Mouse (Mus musculus): ENCODE results near the gene Htra3. TPM values are rescaled to one million over a fixed set of nuclear protein-coding genes. Genes with fewer than 3 reads are reported as not detected.

The Htra3 gene
- total RNA-seq, 1 experiment: 0.71 TPM

GRCm38 (mm10) chr5:35628685-35629084 is 50.9 kb downstream of the Htra3 start:
- in situ Hi-C loops (cut with MboI; ENCODE audit: low sequenced_read_pairs in 2 of 2, unreplicated experiment in 2 of 2): no loop called here
- Histone ChIP-seq H3K9me3 (ENCODE audit: control insufficient read depth, insufficient read depth, low read depth, low read length) (no peaks in the 10 kb centered on the region), H3K9ac (ENCODE audit: insufficient read depth, low read depth, low read length, poor library complexity, severe bottlenecking) (no peak overlapping the region), H3K4me1 (ENCODE audit: control insufficient read depth in 2 of 2, insufficient read depth in 2 of 2, low read length in 2 of 2, poor library complexity in 1 of 2) (no peaks in the 10 kb centered on the region), H3K27ac (ENCODE audit: insufficient read depth, low read depth, low read length, poor library complexity, severe bottlenecking) (no peak overlapping the region), H3K4me3 (ENCODE audit: insufficient read depth in 1 of 2, low read depth in 1 of 2, low read length in 2 of 2, poor library complexity in 1 of 2, severe bottlenecking in 1 of 2) (no peak overlapping the region), H3K36me3 (ENCODE audit: control insufficient read depth, insufficient read depth, low read length, poor library complexity, severe bottlenecking) (no peaks in the 10 kb centered on the region)
- DNase-seq (ENCODE audit: low read depth, low spot score): no peak
- TF ChIP-seq ZNF384 (IDR thresholded peaks at IDR 0.05; ENCODE audit: low read depth, low read length): no peak
- no peak for TF ChIP-seq ZC3H11A (IDR thresholded peaks at IDR 0.05; ENCODE audit: borderline replicate concordance, low read depth, low read length)
- no peak for TF ChIP-seq CHD2 (IDR thresholded peaks at IDR 0.05; ENCODE audit: low read depth, low read length)
- no peak for TF ChIP-seq MAFK (IDR thresholded peaks at IDR 0.05; ENCODE audit: insufficient read depth, low read depth, low read length)

- H3K4me1 ChIP-seq (ENCODE audit: control insufficient read depth in 2 of 2, insufficient read depth in 2 of 2, low read length in 2 of 2, poor library complexity in 1 of 2): no peaks in the 10 kb centered on the region
- no peaks in the 10 kb centered on the region for H3K9me3 ChIP-seq (ENCODE audit: control insufficient read depth, insufficient read depth, low read depth, low read length)
- no peak overlapping the region for H3K9ac ChIP-seq (ENCODE audit: insufficient read depth, low read depth, low read length, poor library complexity, severe bottlenecking)
- in situ Hi-C loops (cut with MboI; ENCODE audit: low sequenced_read_pairs in 2 of 2, unreplicated experiment in 2 of 2): no loop called here
- H3K27ac ChIP-seq (ENCODE audit: insufficient read depth, low read depth, low read length, poor library complexity, severe bottlenecking): no peak overlapping the region
- H3K4me3 ChIP-seq (ENCODE audit: insufficient read depth in 1 of 2, low read depth in 1 of 2, low read length in 2 of 2, poor library complexity in 1 of 2, severe bottlenecking in 1 of 2): no peak overlapping the region
- no peak for TF ChIP-seq HCFC1 (IDR thresholded peaks at IDR 0.05; ENCODE audit: borderline replicate concordance, insufficient read depth, low read length)
- TF ChIP-seq MAFK (IDR thresholded peaks at IDR 0.05; ENCODE audit: insufficient read depth, low read depth, low read length): no peak
- TF ChIP-seq ZC3H11A (IDR thresholded peaks at IDR 0.05; ENCODE audit: borderline replicate concordance, low read depth, low read length): no peak
- TF ChIP-seq ZNF384 (IDR thresholded peaks at IDR 0.05; ENCODE audit: low read depth, low read length): no peak
- TF ChIP-seq CHD2 (IDR thresholded peaks at IDR 0.05; ENCODE audit: low read depth, low read length): no peak
- DNase-seq (ENCODE audit: low read depth, low spot score): no peak
- H3K36me3 ChIP-seq (ENCODE audit: control insufficient read depth, insufficient read depth, low read length, poor library complexity, severe bottlenecking): no peaks in the 10 kb centered on the region
These were observed 52.2 kb downstream of the Htra3 start for GRCm38 (mm10) chr5:35627307-35627840.

- Histone ChIP-seq H3K36me3 (ENCODE audit: control insufficient read depth, insufficient read depth, low read length, poor library complexity, severe bottlenecking) (no peaks in the 10 kb centered on the region), H3K9ac (ENCODE audit: insufficient read depth, low read depth, low read length, poor library complexity, severe bottlenecking) (no peak overlapping the region), H3K4me3 (ENCODE audit: insufficient read depth in 1 of 2, low read depth in 1 of 2, low read length in 2 of 2, poor library complexity in 1 of 2, severe bottlenecking in 1 of 2) (no peak overlapping the region), H3K9me3 (ENCODE audit: control insufficient read depth, insufficient read depth, low read depth, low read length) (no peaks in the 10 kb centered on the region), H3K27ac (ENCODE audit: insufficient read depth, low read depth, low read length, poor library complexity, severe bottlenecking) (no peak overlapping the region), H3K4me1 (ENCODE audit: control insufficient read depth in 2 of 2, insufficient read depth in 2 of 2, low read length in 2 of 2, poor library complexity in 1 of 2) (no peaks in the 10 kb centered on the region)
- no peak for TF ChIP-seq CHD2 (IDR thresholded peaks at IDR 0.05; ENCODE audit: low read depth, low read length)
- TF ChIP-seq ZC3H11A (IDR thresholded peaks at IDR 0.05; ENCODE audit: borderline replicate concordance, low read depth, low read length): no peak
- TF ChIP-seq MAFK (IDR thresholded peaks at IDR 0.05; ENCODE audit: insufficient read depth, low read depth, low read length): no peak
- no peak for TF ChIP-seq ZNF384 (IDR thresholded peaks at IDR 0.05; ENCODE audit: low read depth, low read length)
- TF ChIP-seq HCFC1 (IDR thresholded peaks at IDR 0.05; ENCODE audit: borderline replicate concordance, insufficient read depth, low read length): no peak
- in situ Hi-C loops (cut with MboI; ENCODE audit: low sequenced_read_pairs in 2 of 2, unreplicated experiment in 2 of 2): no loop called here
- DNase-seq (ENCODE audit: low read depth, low spot score): no peak
These were observed 53.2 kb downstream of the Htra3 start for GRCm38 (mm10) chr5:35626408-35626807.

GRCm38 (mm10) chr5:35624751-35625239 is 54.8 kb downstream of the Htra3 start:
- no peak for DNase-seq (ENCODE audit: low read depth, low spot score)
- no peaks in the 10 kb centered on the region for H3K4me1 ChIP-seq (ENCODE audit: control insufficient read depth in 2 of 2, insufficient read depth in 2 of 2, low read length in 2 of 2, poor library complexity in 1 of 2)
- H3K27ac ChIP-seq (ENCODE audit: insufficient read depth, low read depth, low read length, poor library complexity, severe bottlenecking): no peak overlapping the region
- H3K4me3 ChIP-seq (ENCODE audit: insufficient read depth in 1 of 2, low read depth in 1 of 2, low read length in 2 of 2, poor library complexity in 1 of 2, severe bottlenecking in 1 of 2): no peak overlapping the region
- no peak for TF ChIP-seq HCFC1 (IDR thresholded peaks at IDR 0.05; ENCODE audit: borderline replicate concordance, insufficient read depth, low read length)
- no peak for TF ChIP-seq ZNF384 (IDR thresholded peaks at IDR 0.05; ENCODE audit: low read depth, low read length)
- TF ChIP-seq ZC3H11A (IDR thresholded peaks at IDR 0.05; ENCODE audit: borderline replicate concordance, low read depth, low read length): no peak
- TF ChIP-seq MAFK (IDR thresholded peaks at IDR 0.05; ENCODE audit: insufficient read depth, low read depth, low read length): no peak
- TF ChIP-seq CHD2 (IDR thresholded peaks at IDR 0.05; ENCODE audit: low read depth, low read length): no peak
- no peaks in the 10 kb centered on the region for H3K36me3 ChIP-seq (ENCODE audit: control insufficient read depth, insufficient read depth, low read length, poor library complexity, severe bottlenecking)
- in situ Hi-C loops (cut with MboI; ENCODE audit: low sequenced_read_pairs in 2 of 2, unreplicated experiment in 2 of 2): no loop called here
- no peak overlapping the region for H3K9ac ChIP-seq (ENCODE audit: insufficient read depth, low read depth, low read length, poor library complexity, severe bottlenecking)
- H3K9me3 ChIP-seq (ENCODE audit: control insufficient read depth, insufficient read depth, low read depth, low read length): no peaks in the 10 kb centered on the region

- no peaks in the 10 kb centered on the region for H3K36me3 ChIP-seq (ENCODE audit: control insufficient read depth, insufficient read depth, low read length, poor library complexity, severe bottlenecking)
- no peak overlapping the region for H3K4me3 ChIP-seq (ENCODE audit: insufficient read depth in 1 of 2, low read depth in 1 of 2, low read length in 2 of 2, poor library complexity in 1 of 2, severe bottlenecking in 1 of 2)
- H3K9me3 ChIP-seq (ENCODE audit: control insufficient read depth, insufficient read depth, low read depth, low read length): no peaks in the 10 kb centered on the region
- H3K27ac ChIP-seq (ENCODE audit: insufficient read depth, low read depth, low read length, poor library complexity, severe bottlenecking): no peak overlapping the region
- in situ Hi-C loops (cut with MboI; ENCODE audit: low sequenced_read_pairs in 2 of 2, unreplicated experiment in 2 of 2): no loop called here
- DNase-seq (ENCODE audit: low read depth, low spot score): no peak
- no peaks in the 10 kb centered on the region for H3K4me1 ChIP-seq (ENCODE audit: control insufficient read depth in 2 of 2, insufficient read depth in 2 of 2, low read length in 2 of 2, poor library complexity in 1 of 2)
- no peak overlapping the region for H3K9ac ChIP-seq (ENCODE audit: insufficient read depth, low read depth, low read length, poor library complexity, severe bottlenecking)
- TF ChIP-seq CHD2 (IDR thresholded peaks at IDR 0.05; ENCODE audit: low read depth, low read length) (no peak), MAFK (IDR thresholded peaks at IDR 0.05; ENCODE audit: insufficient read depth, low read depth, low read length) (no peak), ZNF384 (IDR thresholded peaks at IDR 0.05; ENCODE audit: low read depth, low read length) (no peak), HCFC1 (IDR thresholded peaks at IDR 0.05; ENCODE audit: borderline replicate concordance, insufficient read depth, low read length) (no peak), ZC3H11A (IDR thresholded peaks at IDR 0.05; ENCODE audit: borderline replicate concordance, low read depth, low read length) (no peak)
These were observed 55.8 kb downstream of the Htra3 start for GRCm38 (mm10) chr5:35623831-35624230.
